Mouse (Mus musculus): ENCODE data around the gene Gjb1.

The Gjb1 gene

DNA sequence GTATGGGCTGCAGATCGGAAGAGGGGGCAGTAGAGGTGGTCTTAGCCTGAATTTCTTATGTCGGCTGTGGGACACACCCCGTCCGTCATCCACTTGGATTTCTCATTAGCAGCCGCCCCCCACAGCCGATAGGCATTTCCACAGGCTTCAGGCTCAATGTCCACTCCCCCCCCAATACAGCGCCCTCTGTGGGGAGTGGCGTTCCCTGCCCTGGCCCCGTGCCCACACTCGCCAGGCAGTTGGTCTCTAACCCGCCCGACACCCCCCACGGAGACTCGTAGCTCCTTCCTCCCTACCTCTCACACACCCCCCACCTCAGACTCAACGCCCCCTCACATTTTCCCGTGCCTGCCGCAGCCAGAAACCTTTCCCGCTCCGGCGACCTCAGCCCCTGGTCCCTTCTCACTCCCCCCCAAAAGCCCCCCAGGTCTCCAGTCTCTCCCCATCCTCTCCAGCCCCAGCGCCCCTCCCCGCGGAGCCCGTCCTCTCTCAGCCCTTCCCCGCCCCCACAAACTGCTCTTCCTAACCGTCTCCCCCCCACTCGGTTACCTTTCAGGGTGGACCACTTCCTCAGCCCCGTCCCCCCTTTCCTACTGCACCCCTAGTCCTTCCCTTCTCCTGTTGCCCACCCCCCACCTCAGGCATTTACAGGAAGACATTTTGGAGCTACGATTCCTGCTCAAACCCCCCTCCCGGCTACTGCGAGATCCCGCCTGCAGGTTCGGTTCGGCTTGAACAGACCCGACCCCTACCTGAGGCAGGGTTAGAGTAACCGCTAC lies 43.0 kb downstream of the Gjb1 start:
- peak; percentile 74 to 83 for DNase-seq

DNA sequence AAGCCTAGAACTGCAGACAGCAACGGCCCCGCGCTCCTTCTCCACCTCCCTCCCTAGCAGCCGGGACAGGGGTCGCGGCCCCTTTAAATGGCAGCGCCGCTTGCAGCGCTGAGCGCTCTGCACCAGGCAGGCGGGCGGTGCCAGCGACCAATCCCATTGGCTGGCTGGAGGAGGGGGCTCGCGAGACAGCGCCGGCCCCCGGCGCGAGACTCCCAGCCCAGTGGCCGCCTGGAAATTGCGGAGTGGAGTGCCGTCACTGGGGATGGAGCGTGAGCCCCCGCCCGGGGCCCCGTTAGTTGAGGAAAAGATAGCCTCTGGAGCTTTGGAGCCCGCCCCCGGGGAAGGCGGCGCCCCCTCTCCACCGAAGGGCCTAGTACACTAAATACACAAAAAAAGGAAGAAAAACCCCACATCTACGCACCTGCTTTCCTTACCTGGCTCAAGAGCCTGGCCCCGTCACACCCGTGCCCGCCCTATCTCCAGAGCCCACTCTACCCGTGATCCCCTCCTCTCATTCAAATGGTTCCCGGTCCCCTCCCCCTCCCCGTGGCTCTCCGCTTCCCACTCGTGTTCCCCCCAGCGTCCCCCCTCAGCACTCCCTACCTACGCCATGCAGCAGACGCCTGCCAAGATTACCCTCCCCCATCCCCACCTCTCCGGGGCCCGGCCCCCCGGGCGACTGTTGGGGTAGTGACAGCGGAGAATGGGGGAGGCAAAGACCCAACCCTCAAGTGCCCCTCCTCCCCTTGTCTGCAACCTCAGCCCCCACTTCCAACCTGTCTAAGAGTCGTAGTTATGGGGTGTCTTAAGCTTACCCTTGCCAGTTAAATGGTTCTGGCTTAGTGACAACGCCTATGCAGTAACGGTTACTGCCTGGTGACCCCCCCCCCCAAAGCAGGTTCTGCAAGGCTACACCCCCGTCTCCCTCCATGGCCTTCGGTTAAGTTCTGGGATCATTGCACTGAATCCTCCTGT lies 43.8 kb downstream of the Gjb1 start:
- DNase-seq = peak; percentile 89 to 93

- DNase-seq = no peak
Measured at GRCm38 (mm10) chrX:101420700-101421095, 44.5 kb downstream of the Gjb1 start, which contains the start of gene Zmym3. Gene Zmym3, minus strand, starts transcription at chrX:101420849.

DNA sequence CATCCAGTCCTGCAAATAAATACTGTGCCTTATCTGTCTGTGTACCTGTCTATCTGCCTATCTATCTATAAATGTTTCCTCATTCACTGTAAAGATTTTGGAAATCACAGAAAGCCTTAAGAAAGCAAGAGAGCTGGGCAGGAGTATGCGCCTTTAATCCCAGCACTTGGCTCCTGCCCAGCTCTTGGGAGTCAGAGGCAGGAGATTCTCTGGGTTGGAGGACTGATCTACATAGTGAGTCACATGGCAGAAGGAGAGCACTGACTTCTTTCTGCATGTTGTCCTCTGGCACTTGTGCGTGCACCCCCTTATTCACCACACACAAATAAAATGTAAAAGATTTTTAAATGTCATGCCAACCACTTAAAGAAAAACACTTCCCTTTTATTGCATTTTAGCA lies 47.3 kb downstream of the Gjb1 start:
- DNase-seq = no peak

GRCm38 (mm10) chrX:101427774-101428173 lies 51.6 kb downstream of the Gjb1 start:
- no peak for DNase-seq

DNA sequence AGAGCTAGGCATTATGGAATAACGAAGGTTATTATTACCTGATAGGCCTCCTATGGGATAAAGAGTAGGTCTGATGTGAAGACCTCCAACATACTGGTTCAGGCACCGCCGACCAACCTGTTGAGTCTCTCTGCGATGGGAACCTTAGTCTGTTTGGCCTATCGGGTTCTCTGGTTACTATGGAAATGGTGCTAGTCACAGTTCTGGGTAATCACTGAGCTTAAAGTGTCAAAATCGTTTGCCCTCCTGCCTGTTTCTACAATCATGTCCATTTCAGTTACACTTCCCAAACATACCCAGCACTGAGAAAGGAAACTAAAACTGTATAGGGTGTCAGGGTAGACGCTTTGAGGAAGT lies 52.6 kb downstream of the Gjb1 start:
- peak in 1 of 2 experiments; percentile 10 for DNase-seq

- DNase-seq = peak; percentile 82 to 89
Measured at GRCm38 (mm10) chrX:101429142-101429949, 53.2 kb downstream of the Gjb1 start, which contains the start of gene Nono. Gene Nono, plus strand, starts transcription at chrX:101429318.

GRCm38 (mm10) chrX:101429976-101430375 lies 53.8 kb downstream of the Gjb1 start:
- DNase-seq = no peak
